ENCODE assay signal across 33 mouse cellular contexts in genomic region chr9:68852934-68853333, GRCm38 (mm10).
"Had no signal": no experiment of that assay in that cellular context is flagged by ENCODE, and none has a peak within 500 bp of the region (broad histone marks: within the 10 kb centered on the region; RNA-seq: fewer than 3 reads in every experiment).

No protein-coding gene starts in this region.

- H3K4me2 ChIP-seq: heart, embryonic 11.5 days; heart, embryonic 12.5 days; heart, embryonic 13.5 days; heart, embryonic 15.5 days; hindbrain, embryonic 12.5 days; hindbrain, embryonic 13.5 days; hindbrain, embryonic 14.5 days; hindbrain, embryonic 15.5 days; intestine, embryonic 15.5 days; kidney, embryonic 15.5 days had no signal

- H3K4me3 ChIP-seq: heart, adult 2 months; heart, embryonic 10.5 days; heart, embryonic 12.5 days; heart, embryonic 13.5 days; heart, embryonic 15.5 days; hindbrain, embryonic 10.5 days; hindbrain, embryonic 12.5 days; hindbrain, embryonic 13.5 days; hindbrain, embryonic 15.5 days; intestine, embryonic 15.5 days; kidney, embryonic 15.5 days; layer of hippocampus, adult 2 months had no signal

- H3K9me3 ChIP-seq: heart, embryonic 10.5 days; heart, embryonic 12.5 days; heart, embryonic 13.5 days; heart, embryonic 15.5 days; hindbrain, embryonic 10.5 days; hindbrain, embryonic 12.5 days; hindbrain, embryonic 13.5 days; hindbrain, embryonic 15.5 days; intestine, embryonic 15.5 days; kidney, embryonic 15.5 days had no signal

- H3K9ac ChIP-seq: heart, embryonic 12.5 days; heart, embryonic 13.5 days; heart, embryonic 15.5 days; hindbrain, embryonic 12.5 days; hindbrain, embryonic 13.5 days; hindbrain, embryonic 14.5 days; hindbrain, embryonic 15.5 days; intestine, embryonic 15.5 days; kidney, embryonic 15.5 days had no signal

- H3K36me3 ChIP-seq: heart, embryonic 10.5 days; heart, embryonic 12.5 days; heart, embryonic 13.5 days; heart, embryonic 15.5 days; hindbrain, embryonic 10.5 days; hindbrain, embryonic 12.5 days; hindbrain, embryonic 13.5 days; hindbrain, embryonic 15.5 days; intestine, embryonic 15.5 days; kidney, embryonic 15.5 days had no signal

- H3K4me1 ChIP-seq: heart, embryonic 10.5 days; heart, embryonic 12.5 days; hindbrain, embryonic 10.5 days; hindbrain, embryonic 12.5 days; hindbrain, embryonic 13.5 days; hindbrain, embryonic 15.5 days; intestine, embryonic 15.5 days; kidney, embryonic 15.5 days had no signal

- H3K27me3 ChIP-seq: heart, embryonic 12.5 days; heart, embryonic 13.5 days; heart, embryonic 15.5 days; hindbrain, embryonic 12.5 days; hindbrain, embryonic 15.5 days; intestine, embryonic 15.5 days; kidney, embryonic 15.5 days had no signal

- ATAC-seq: hindbrain, embryonic 16.5 days; hindbrain, postnatal 0 days; inflammation-experienced regulatory T-cells, adult 6 months; intestine, embryonic 15.5 days; intestine, embryonic 16.5 days; intestine, postnatal 0 days had no signal

- H3K27ac ChIP-seq: heart, adult 2 months; heart, embryonic 10.5 days; heart, embryonic 13.5 days; hindbrain, embryonic 10.5 days; hindbrain, embryonic 12.5 days; hindbrain, embryonic 13.5 days; hindbrain, embryonic 14.5 days; hindbrain, embryonic 15.5 days; hindbrain, postnatal 0 days; intestine, embryonic 15.5 days; kidney, embryonic 15.5 days; kidney, postnatal 0 days; layer of hippocampus, adult 2 months had no signal

- DNase-seq: heart, adult 18-20 months; heart, adult 2 months; heart, postnatal 14 days; heart, postnatal 36 days; kidney, adult 11 months; kidney, adult 18-20 months; kidney, adult 2 months; kidney, adult 9 months; kidney, postnatal 10 days; kidney, postnatal 14 days; kidney, postnatal 25 days; kidney, postnatal 36 days; kidney, postnatal 4 days; layer of hippocampus, adult 9-11 months had no signal
